Mouse (Mus musculus) embryonic facial prominence, embryonic 13.5 days (tissue): ENCODE results near the gene Hgd. TPM values are rescaled to one million over a fixed set of nuclear protein-coding genes. Genes with fewer than 3 reads are reported as not detected.

ENCODE experiments used
- ATAC-seq: fragments of 200-750 bp; cut with Nextera tagmentation; 2 replicates; pipeline ENCODE4 v1.8.0; 2017; ENCODE audit warnings: low read depth; ENCODE audit not compliant: insufficient number of reproducible peaks, insufficient read depth, low FRiP score, low TSS enrichment
- H3K27ac ChIP-seq: fragments of 300-500 bp; sonication (generic); 2 replicates; pipeline ENCODE4 v1.5.1; 2015; ENCODE audit warnings: moderate library complexity, mild to moderate bottlenecking, inconsistent platforms
- H3K27me3 ChIP-seq: fragments of 300-500 bp; sonication (generic); 2 replicates; pipeline ENCODE4 v1.6.1; 2015; ENCODE audit warnings: mild to moderate bottlenecking, inconsistent platforms
- H3K36me3 ChIP-seq: fragments of 300-500 bp; sonication (generic); 2 replicates; pipeline ENCODE4 v1.6.1; 2015; ENCODE audit warnings: mild to moderate bottlenecking, inconsistent platforms
- H3K4me1 ChIP-seq: fragments of 300-500 bp; sonication (generic); 2 replicates; pipeline ENCODE4 v1.6.1; 2015; ENCODE audit warnings: inconsistent platforms
- H3K4me2 ChIP-seq: fragments of 300-500 bp; sonication (generic); 2 replicates; pipeline ENCODE4 v1.6.1; 2015; ENCODE audit warnings: moderate library complexity, mild to moderate bottlenecking, inconsistent platforms
- H3K4me3 ChIP-seq: fragments of 300-500 bp; sonication (generic); 2 replicates; pipeline ENCODE4 v1.5.1; 2015; ENCODE audit warnings: mild to moderate bottlenecking, inconsistent platforms
- H3K9ac ChIP-seq: fragments of 300-500 bp; sonication (generic); 2 replicates; pipeline ENCODE4 v1.6.1; 2015; ENCODE audit warnings: mild to moderate bottlenecking, inconsistent platforms
- H3K9me3 ChIP-seq: fragments of 300-500 bp; sonication (generic); 2 replicates; pipeline ENCODE4 v1.6.1; 2016; ENCODE audit warnings: inconsistent platforms
- WGBS: fragments of 180-500 bp; shearing (Covaris S2); methylation state at CpG from one replicate; pipeline ENCODE4 v1.1.7; 2015; ENCODE audit warnings: mixed read lengths; 5-methylcytosine and 5-hydroxymethylcytosine counted together
- polyA plus RNA-seq: library from polyadenylated mRNA; unstranded; fragments of >200 nt; fragmentation: Nextera tagmentation; extraction: Ambion mirVana; gene quantifications from 2 replicates; pipeline ENCODE4 v1.2.1, GENCODE M21; 2015

Gene Hgd
- polyA plus RNA-seq, 1 experiment from 2014 or later, result 0.20 TPM

DNA sequence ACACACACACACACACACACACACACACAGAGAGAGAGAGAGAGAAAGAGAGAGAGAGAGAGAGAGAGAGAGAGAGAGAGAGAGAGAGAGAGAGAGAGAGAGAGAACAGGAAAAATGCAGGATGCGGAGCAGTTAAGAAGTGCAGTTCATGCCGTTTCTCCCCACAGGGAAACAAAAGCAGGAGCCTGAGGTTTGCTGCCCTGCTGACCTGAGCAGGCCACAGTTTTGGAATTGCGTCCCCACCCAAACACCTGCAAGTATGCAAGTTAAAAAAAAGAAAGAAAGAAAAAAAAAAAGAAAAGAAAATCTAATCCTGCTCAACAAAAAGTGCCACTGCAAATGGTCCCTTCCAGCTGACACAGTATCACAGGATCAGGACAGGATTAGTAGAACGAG lies 96.7 kb downstream of the Hgd start:
- H3K4me2 ChIP-seq, result peak overlapping the region; percentile 45; the same call in 1 of the 2 replicates
- peaks cover 5% of the 10 kb centered on the region for H3K4me1 ChIP-seq
- H3K9me3 ChIP-seq, result no peaks in the 10 kb centered on the region
- WGBS, result 39% methylated on average over 4 of the region's 4 CpGs
- H3K9ac ChIP-seq, result no peak overlapping the region
- no peak for ATAC-seq
- H3K27me3 ChIP-seq, result no peaks in the 10 kb centered on the region
- H3K27ac ChIP-seq, result no peak overlapping the region
- H3K4me3 ChIP-seq, result no peak overlapping the region
- no peaks in the 10 kb centered on the region for H3K36me3 ChIP-seq

DNA sequence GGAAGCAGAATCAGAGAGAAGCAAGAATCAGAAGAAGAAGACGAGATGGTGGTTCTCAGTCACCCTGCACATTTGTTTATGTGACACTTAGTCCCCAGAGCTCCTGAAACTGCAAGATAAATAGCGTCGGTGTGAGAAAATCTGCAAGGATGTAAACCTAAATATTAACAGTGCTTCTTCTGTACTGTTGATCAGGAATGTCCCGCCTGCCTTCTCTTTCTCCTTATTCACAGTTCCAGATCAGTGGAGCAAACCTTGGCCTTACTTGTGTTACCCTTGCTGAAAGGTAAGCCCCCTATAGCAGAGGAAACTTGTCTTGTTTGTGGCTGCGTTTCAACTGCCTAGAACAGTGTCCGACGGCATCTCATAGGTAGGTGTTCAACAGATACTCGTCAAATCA lies 97.6 kb downstream of the Hgd start:
- Histone ChIP-seq H3K4me2 (no peak overlapping the region), H3K27me3 (no peaks in the 10 kb centered on the region), H3K4me1 (peaks cover 5% of the 10 kb centered on the region), H3K36me3 (no peaks in the 10 kb centered on the region), H3K4me3 (no peak overlapping the region), H3K9ac (no peak overlapping the region), H3K9me3 (no peaks in the 10 kb centered on the region), H3K27ac (no peak overlapping the region)
- WGBS, result 86% methylated on average over 8 of the region's 8 CpGs
- no peak for ATAC-seq

DNA sequence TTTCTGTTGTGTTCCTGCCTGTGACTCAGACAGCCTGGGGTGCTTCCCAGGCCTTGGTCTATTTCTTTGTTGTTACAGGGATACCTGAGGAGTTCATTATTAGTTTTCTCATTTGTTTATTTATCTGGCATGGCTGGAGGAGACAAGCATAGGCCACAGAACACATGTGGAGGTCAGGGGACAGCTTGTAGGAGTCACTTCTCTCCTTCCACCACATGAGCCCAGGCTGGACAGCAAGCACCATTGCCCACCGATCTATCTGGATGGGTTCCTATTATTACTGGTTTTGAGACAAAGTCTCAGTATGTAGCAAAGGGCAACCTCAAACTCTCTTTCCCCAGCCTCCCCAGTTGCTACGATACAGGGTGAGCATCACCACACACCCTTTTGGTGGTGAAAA lies 100.3 kb downstream of the Hgd start:
- no peak for ATAC-seq
- Histone ChIP-seq H3K27ac (no peak overlapping the region), H3K9ac (no peak overlapping the region), H3K4me3 (no peak overlapping the region), H3K36me3 (no peaks in the 10 kb centered on the region), H3K27me3 (no peaks in the 10 kb centered on the region), H3K9me3 (no peaks in the 10 kb centered on the region), H3K4me2 (no peak overlapping the region), H3K4me1 (peaks cover 24% of the 10 kb centered on the region)
- WGBS, result 71% methylated on average over 2 of the region's 2 CpGs

DNA sequence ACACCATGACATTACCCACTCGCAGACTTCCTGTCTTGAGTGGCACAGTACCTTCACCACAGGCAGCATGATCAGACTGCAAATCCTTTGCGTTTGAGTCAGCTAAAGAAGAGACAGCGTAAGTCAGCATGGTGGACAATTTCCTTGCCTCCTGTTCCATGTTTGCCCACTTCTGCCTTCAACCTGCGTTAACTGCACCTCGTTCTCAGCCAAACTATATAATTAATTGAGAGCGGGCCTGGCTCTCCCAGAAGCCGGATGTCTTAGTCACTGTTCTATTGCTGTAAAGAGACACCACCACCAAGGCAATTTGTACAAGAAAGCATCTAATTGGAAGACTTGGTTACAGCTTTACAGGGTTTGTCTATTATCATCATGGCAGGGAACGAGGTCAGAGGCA lies 100.9 kb downstream of the Hgd start:
- H3K4me1 ChIP-seq, result peaks cover 30% of the 10 kb centered on the region
- no peak overlapping the region for H3K27ac ChIP-seq
- WGBS, result 75% methylated on average over 8 of the region's 8 CpGs
- H3K9ac ChIP-seq, result no peak overlapping the region
- no peak overlapping the region for H3K4me2 ChIP-seq
- no peaks in the 10 kb centered on the region for H3K9me3 ChIP-seq
- H3K27me3 ChIP-seq, result no peaks in the 10 kb centered on the region
- no peaks in the 10 kb centered on the region for H3K36me3 ChIP-seq
- no peak for ATAC-seq
- H3K4me3 ChIP-seq, result no peak overlapping the region

Other genes with a start within 250 kb of the Hgd start
- 0.12 and 0.39 TPM in 2 replicates for gene Stxbp5l, start 195.2 kb upstream of the Hgd start, polyA plus RNA-seq
- 31.7 and 34.9 TPM in 2 replicates for gene Gtf2e1, start 40.4 kb upstream of the Hgd start, polyA plus RNA-seq
- gene Rabl3, start 40.3 kb upstream of the Hgd start, polyA plus RNA-seq, result 24.9 and 26.0 TPM in 2 replicates
- gene Ndufb4, start 74.3 kb downstream of the Hgd start, polyA plus RNA-seq, result 58.3 and 71.9 TPM in 2 replicates
- gene Fstl1, start 196.7 kb downstream of the Hgd start, polyA plus RNA-seq, result 683 and 792 TPM in 2 replicates